Mouse (Mus musculus) MN1 (cell line): ENCODE results near the gene Spaca3.

Source experiments
- DNase-seq: peaks from one replicate; pipeline ENCODE4 v3.0.0-alpha.2; 2016; ENCODE audit warnings: low spot score

The Spaca3 gene

DNA sequence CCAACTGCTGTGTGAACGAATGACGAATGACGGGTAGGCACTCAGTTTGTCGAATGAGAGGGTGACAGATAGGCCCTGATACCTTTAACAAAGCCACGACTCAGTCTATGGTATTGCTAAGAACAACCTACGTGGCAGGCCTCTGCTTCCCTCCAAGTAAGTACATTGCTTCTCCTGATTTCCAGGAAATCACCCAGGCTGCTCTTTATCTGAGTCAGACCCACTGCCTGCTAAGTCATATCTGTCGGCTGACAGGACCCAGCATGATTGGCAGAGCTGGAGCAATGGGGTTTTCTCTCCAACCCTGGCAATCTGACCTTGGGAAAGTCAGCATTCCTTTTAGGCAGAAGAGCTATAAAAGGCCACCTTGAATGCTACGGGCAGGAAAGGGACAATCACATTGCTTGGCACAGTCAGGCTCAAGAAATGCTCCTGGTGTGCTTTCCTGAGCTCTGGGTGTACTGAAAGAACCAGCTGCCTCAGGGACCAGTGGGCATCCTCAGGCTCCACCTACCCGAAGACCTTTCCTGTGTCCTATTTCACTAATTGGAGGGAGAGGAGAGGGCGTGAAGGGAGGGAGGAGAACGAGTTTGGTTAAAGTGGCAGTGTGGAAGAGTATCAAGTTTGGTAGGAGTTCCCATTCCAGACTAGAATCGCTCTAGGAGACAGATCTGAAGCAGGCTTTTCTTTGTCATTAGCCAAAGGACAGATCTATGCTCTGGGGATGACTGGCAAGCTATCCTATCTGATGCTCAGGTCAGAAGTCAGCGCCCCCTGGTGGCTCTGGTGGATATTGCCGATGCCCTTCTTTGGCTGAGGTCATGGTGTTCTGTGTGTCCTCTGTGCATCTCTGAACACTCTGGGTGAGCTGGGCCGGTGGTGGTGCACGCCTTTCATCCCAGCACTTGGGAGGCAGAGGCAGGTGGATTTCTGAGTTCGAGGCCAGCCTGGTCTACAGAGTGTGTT, 14.6 kb downstream of the Spaca3 start:
- DNase-seq: no peak

- no peak for DNase-seq
These were observed 19.0 kb downstream of the Spaca3 start for GRCm38 (mm10) chr11:80877131-80877651.

DNA sequence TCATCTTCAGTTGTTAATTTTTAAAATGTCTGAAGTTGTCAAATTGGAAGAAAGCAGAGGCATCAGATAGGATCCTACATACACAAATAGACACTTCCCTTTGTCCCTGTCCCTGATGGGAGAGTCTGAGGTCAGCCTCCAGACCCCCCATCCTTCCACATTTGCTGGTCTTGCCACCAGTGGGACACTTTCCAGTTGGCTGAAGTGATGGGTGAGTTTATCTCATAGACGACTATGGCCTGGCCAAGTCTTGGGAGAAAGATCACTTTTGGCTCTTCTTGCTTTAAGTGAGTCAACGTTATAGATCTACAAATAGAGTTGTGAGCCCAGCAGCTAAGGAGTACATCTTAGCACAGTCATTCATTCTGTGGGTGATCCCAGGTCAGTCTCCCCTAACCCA, 19.9 kb downstream of the Spaca3 start:
- no peak for DNase-seq

GRCm38 (mm10) chr11:80882229-80882810, 24.2 kb downstream of the Spaca3 start:
- no peak for DNase-seq

GRCm38 (mm10) chr11:80884521-80885231, 26.5 kb downstream of the Spaca3 start:
- DNase-seq: no peak

DNA sequence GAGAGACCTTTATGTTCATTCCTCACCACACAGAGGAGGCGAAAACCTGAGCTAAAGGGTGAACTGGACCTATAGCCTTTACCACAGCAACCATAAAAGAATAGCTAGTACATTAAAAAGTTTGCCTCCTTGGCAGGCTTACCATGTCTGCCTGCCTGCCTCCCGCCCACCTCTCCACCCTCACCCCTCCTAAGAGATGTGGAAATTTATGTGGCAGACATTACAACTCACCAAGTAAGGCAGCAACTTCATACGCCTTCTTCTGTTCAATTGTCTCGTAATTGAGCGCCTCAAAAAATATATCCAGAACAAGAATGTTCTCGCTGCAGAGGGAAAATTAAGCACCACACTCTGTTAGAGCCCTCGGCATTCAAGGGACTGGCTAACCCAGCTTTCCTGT, 28.2 kb downstream of the Spaca3 start:
- no peak for DNase-seq

GRCm38 (mm10) chr11:80887021-80887420, 28.9 kb downstream of the Spaca3 start:
- DNase-seq: no peak

GRCm38 (mm10) chr11:80889336-80890063, 31.3 kb downstream of the Spaca3 start:
- DNase-seq: no peak

DNA sequence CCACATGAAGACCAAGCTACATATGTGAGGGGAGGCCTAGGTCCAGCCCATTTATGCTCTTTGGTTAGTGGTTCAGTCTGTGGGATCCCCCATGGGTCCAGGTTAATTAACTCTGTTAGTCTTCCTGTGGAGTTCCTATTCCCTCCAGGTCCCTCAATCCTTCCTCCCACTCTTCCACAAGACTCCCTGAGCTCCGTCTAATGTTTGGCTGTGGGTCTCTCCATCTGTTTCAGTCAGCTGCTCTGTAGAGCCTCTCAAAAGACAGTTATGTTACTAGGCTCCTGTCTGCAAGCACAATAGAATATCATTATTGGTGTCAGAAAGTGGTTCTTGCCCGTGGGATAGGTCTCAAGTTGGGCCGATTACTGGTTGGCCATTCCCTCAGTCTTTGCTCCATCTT, 37.7 kb downstream of the Spaca3 start:
- no peak for DNase-seq

GRCm38 (mm10) chr11:80900555-80900954, 42.4 kb downstream of the Spaca3 start:
- no peak for DNase-seq

- DNase-seq: no peak
These were observed 44.5 kb downstream of the Spaca3 start for GRCm38 (mm10) chr11:80902664-80903063.

GRCm38 (mm10) chr11:80903426-80903825, 45.3 kb downstream of the Spaca3 start:
- DNase-seq: no peak

DNA sequence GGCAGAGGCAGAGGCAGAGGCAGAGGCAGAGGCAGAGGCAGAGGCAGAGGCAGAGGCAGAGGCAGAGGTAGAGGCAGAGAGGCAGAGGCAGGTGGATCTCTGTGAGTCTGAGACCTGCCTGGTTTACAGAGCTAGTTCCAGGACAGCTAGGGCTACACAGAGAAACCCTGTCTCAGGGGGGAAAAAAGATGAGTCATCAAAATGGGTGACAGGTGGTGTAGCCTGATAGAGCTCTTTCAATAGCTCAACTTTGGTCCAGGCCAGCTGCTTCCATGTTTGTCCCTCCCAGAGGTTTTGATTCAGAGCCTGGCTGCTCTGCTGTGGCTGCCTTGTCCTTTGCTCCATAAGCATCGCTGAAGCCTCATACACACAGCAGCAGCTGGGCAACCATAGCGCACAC, 46.4 kb downstream of the Spaca3 start:
- DNase-seq: no peak

DNA sequence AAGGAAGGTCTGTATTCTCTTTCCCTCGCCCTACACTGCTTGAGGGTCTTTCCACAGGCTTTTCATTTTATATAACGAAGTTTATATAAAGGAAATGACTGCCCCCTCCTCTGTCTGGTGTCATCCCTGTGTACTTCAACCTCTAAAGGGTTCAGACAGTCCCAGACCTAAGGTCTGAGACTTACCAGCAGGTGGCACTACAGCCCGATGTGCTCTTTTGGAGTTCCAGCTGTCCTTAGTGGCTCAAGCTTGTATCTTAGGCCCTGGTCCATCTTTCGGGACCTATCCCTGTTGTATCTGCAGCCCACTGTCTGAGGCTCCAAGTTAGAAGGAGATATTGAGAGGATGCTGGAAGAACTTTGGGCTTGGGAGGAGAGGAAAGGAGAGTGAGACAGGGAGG, 48.3 kb downstream of the Spaca3 start:
- no peak for DNase-seq

GRCm38 (mm10) chr11:80907820-80908219, 49.7 kb downstream of the Spaca3 start:
- no peak for DNase-seq

DNA sequence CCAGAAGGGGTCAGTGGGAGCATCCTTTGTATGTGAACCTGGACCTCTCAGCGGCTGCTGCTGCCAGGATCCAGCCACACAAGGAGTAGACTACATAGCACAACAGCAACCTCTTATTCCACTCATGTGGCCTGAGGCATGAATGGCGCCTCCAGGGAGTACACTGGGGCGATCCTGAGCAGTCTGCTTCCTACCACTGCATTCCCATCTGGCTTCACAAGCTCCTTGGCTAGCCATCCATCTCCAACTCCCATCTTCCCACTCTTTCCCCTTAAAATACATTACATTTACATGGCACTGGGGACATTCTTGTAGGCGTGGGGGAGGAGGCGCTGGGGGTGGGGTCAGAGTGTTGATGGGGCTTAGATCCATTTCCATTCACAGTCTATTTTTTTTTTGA, 54.6 kb downstream of the Spaca3 start:
- no peak for DNase-seq

DNA sequence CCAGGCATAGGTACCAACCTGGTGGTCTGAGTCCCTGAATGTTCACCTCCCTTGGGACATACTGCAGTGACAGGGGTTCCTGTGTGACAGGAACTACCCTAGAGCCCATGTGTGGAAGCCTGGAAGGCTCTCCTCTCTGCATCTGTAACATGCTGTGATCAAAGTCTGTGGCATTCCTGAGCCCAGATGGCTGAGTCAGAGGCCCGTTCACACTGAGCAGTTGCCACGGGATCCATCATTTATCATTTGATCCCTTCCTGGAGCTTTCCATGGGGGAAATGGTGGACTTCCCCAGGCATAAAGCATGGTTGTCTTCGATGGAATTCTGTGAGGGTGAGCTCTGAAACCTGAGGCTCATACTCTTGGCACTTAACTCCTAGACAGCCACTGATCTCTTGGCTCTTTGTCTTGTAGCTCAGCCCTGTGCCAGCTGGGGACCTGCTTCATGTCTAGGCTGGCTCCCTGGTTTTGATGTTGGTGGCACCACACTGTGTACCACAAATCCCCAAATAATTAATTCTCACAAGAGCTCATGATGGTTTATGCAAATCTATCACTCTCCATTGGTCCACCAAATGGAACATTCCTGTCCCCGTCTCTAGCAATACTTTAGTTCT, 55.4 kb downstream of the Spaca3 start:
- no peak for DNase-seq
